21 mouse cellular contexts compared by ENCODE assay signal in genomic region chr4:59681383-59681782, GRCm38 (mm10). TPM values are rescaled to one million over a fixed set of nuclear protein-coding genes. Genes with fewer than 3 reads are reported as not detected.
DNase-seq lines count a peak whose midpoint lies in the region; ATAC-seq and TF ChIP-seq lines count a peak whose summit lies in the region.
"Had no signal": no experiment of that assay in that cellular context is flagged by ENCODE, and none has a peak within 500 bp of the region (broad histone marks: within the 10 kb centered on the region; RNA-seq: fewer than 3 reads in every experiment).

No protein-coding gene starts in this region.

- H3K4me3 ChIP-seq in MEL (ENCODE audit: control insufficient read depth in 1 of 2, insufficient read depth in 1 of 2, low read depth in 2 of 2, low read length in 2 of 2), result peak overlapping the region in 1 of 2 experiments; percentile 21; a peak in 1 of 4 replicates
- H3K4me3 ChIP-seq in liver, embryonic 14.5 days (ENCODE audit: insufficient read depth in 1 of 2, low read depth in 2 of 2, low read length in 2 of 2), result peak overlapping the region in 1 of 2 experiments; percentile 10; a peak in 1 of 4 replicates
- H3K4me3 ChIP-seq: embryonic facial prominence, embryonic 12.5 days; forebrain, embryonic 13.5 days; heart, embryonic 10.5 days; hindbrain, embryonic 12.5 days had no signal

- TF ChIP-seq POLR2A in MEL (IDR thresholded peaks at IDR 0.05; ENCODE audit: control insufficient read depth in 1 of 2, insufficient read depth in 1 of 2, low read depth in 1 of 2, low read length in 2 of 2, poor library complexity in 1 of 2), result no peak

- WGBS in liver, embryonic 14.5 days (ENCODE audit: insufficient replicate concordance), result 26% methylated on average over 1 of the region's 1 CpGs

- peak overlapping the region; percentile 44 for H3K27ac ChIP-seq in MEL (ENCODE audit: control insufficient read depth, low read depth, low read length)
- peak overlapping the region; percentile 56 for H3K27ac ChIP-seq in liver, embryonic 14.5 days
- H3K27ac ChIP-seq: embryonic facial prominence, embryonic 12.5 days; forebrain, embryonic 13.5 days; heart, embryonic 10.5 days; hindbrain, embryonic 12.5 days had no signal

- peak; percentile 54 for DNase-seq in MEL (ENCODE audit: low read depth, low spot score)
- peak; percentile 31 for DNase-seq in liver
- peak in 1 of 3 experiments; percentile 36 for DNase-seq in liver, embryonic 14.5 days (ENCODE audit: low read depth in 3 of 3, low spot score in 3 of 3)
- DNase-seq in adrenal gland, postnatal 25 days, result no peak
- no peak for DNase-seq in right cerebral cortex, postnatal 4 days
- DNase-seq in left cerebral cortex, adult 8-10 months (ENCODE audit: low spot score in 2 of 2), result no peak
- DNase-seq: adrenal gland, adult 2 months; adrenal gland, postnatal 36 days; cerebellum, postnatal 10 days; forebrain, postnatal 0 days; gastrocnemius, postnatal 36 days; heart, postnatal 10 days; heart, postnatal 4 days had no signal

- H3K27me3 ChIP-seq in MEL (ENCODE audit: control insufficient read depth in 1 of 2, insufficient read depth in 2 of 2, low read length in 2 of 2), result no peaks in the 10 kb centered on the region
- no peaks in the 10 kb centered on the region for H3K27me3 ChIP-seq in liver, embryonic 14.5 days (ENCODE audit: control insufficient read depth, insufficient read depth, low read length)
- H3K27me3 ChIP-seq: embryonic facial prominence, embryonic 12.5 days; forebrain, embryonic 13.5 days; hindbrain, embryonic 12.5 days; Patski had no signal

- no peak overlapping the region for H3K9ac ChIP-seq in MEL (ENCODE audit: control insufficient read depth, low read depth, low read length, poor library complexity, severe bottlenecking)
- H3K9ac ChIP-seq in liver, embryonic 14.5 days (replicated peaks), result peak overlapping the region; percentile 23
- H3K9ac ChIP-seq: embryonic facial prominence, embryonic 12.5 days; forebrain, embryonic 13.5 days; forebrain, postnatal 0 days; hindbrain, embryonic 12.5 days had no signal

- H3K4me2 ChIP-seq in liver, embryonic 14.5 days (ENCODE audit: low read depth), result peak overlapping the region; percentile 56
- H3K4me2 ChIP-seq: embryonic facial prominence, embryonic 12.5 days; forebrain, embryonic 13.5 days; hindbrain, embryonic 12.5 days had no signal

- H3K79me2 ChIP-seq in MEL (ENCODE audit: control insufficient read depth, insufficient read depth, low read length, poor library complexity), result no peaks in the 10 kb centered on the region

- TF ChIP-seq RAD21 in MEL (IDR thresholded peaks at IDR 0.05; ENCODE audit: low read depth, low read length), result no peak

- TF ChIP-seq EP300 in MEL (IDR thresholded peaks at IDR 0.05; ENCODE audit: low read depth in 1 of 2, low read length in 2 of 2), result peak; percentile 71 to 72
- peak; percentile 50 for TF ChIP-seq EP300 in liver, embryonic 14.5 days (IDR thresholded peaks at IDR 0.05; ENCODE audit: low read depth)

- peaks cover 0 to 44% of the 10 kb centered on the region in 2 experiments; a peak in 2 of 4 replicates for H3K36me3 ChIP-seq in MEL (ENCODE audit: control insufficient read depth in 1 of 2, insufficient read depth in 2 of 2, low read length in 2 of 2)
- no peaks in the 10 kb centered on the region for H3K36me3 ChIP-seq in liver, embryonic 14.5 days (replicated peaks; ENCODE audit: control insufficient read depth, insufficient read depth, low read depth)
- H3K36me3 ChIP-seq: embryonic facial prominence, embryonic 12.5 days; heart, embryonic 10.5 days; hindbrain, embryonic 12.5 days had no signal

- peaks cover 33 to 36% of the 10 kb centered on the region in 2 experiments for H3K4me1 ChIP-seq in MEL (ENCODE audit: control insufficient read depth in 1 of 2, insufficient read depth in 2 of 2, low read length in 2 of 2)
- peaks cover 39% of the 10 kb centered on the region in 2 experiments for H3K4me1 ChIP-seq in liver, embryonic 14.5 days (replicated peaks; ENCODE audit: control insufficient read depth in 2 of 2, insufficient read depth in 2 of 2, low read length in 1 of 2)
- H3K4me1 ChIP-seq: embryonic facial prominence, embryonic 12.5 days had no signal

- peak; percentile 70; the same call in 1 of the 2 replicates for ATAC-seq in liver, embryonic 14.5 days (ENCODE audit: insufficient read depth)
- peak; percentile 61 for ATAC-seq in megakaryocyte progenitor cell, adult 5-6 weeks (replicated peaks; ENCODE audit: poor library complexity)
- ATAC-seq: activated CD4-positive, CD25-positive, alpha-beta regulatory T cell, adult 4 months; forebrain, embryonic 13.5 days; forebrain, postnatal 0 days; hindbrain, embryonic 16.5 days; Patski had no signal

- no peaks in the 10 kb centered on the region for H3K9me3 ChIP-seq in MEL (replicated peaks; ENCODE audit: insufficient read depth, low read length)
- H3K9me3 ChIP-seq in liver, embryonic 14.5 days (ENCODE audit: control insufficient read depth, low read length), result no peaks in the 10 kb centered on the region
- H3K9me3 ChIP-seq: embryonic facial prominence, embryonic 12.5 days; forebrain, embryonic 13.5 days; heart, embryonic 10.5 days; hindbrain, embryonic 12.5 days had no signal

- no peak for TF ChIP-seq CTCF in MEL (IDR thresholded peaks at IDR 0.05 in 2 of 3, conservative IDR thresholded peaks at IDR 0.05 in 1 of 3; ENCODE audit: control insufficient read depth in 1 of 3, insufficient read depth in 1 of 3, low read depth in 2 of 3, low read length in 3 of 3, poor library complexity in 1 of 3, severe bottlenecking in 1 of 3)
- TF ChIP-seq CTCF in liver, embryonic 14.5 days (IDR thresholded peaks at IDR 0.05; ENCODE audit: low read depth), result no peak

TF ChIP-seq in MEL, 35 proteins besides CTCF, POLR2A, EP300 and RAD21 (continues in another document):
- TF ChIP-seq ETS1 (IDR thresholded peaks at IDR 0.05; ENCODE audit: low read depth, low read length) (peak; percentile 60), MEF2A (IDR thresholded peaks at IDR 0.05; ENCODE audit: extremely low read depth, insufficient replicate concordance, low read depth, low read length, poor library complexity, severe bottlenecking) (no peak), ELF1 (IDR thresholded peaks at IDR 0.05; ENCODE audit: low read depth, low read length) (no peak), CHD1 (IDR thresholded peaks at IDR 0.05; ENCODE audit: low read depth, low read length) (no peak), GATA1 (IDR thresholded peaks at IDR 0.05; ENCODE audit: low read depth, low read length) (peak; percentile 84), TBP (IDR thresholded peaks at IDR 0.05; ENCODE audit: low read depth, low read length) (peak; percentile 50; the same call in 1 of the 2 replicates), ZC3H11A (IDR thresholded peaks at IDR 0.05; ENCODE audit: low read depth, low read length) (no peak), SMC3 (IDR thresholded peaks at IDR 0.05; ENCODE audit: low read depth, low read length) (no peak), POLR2AphosphoS2 (IDR thresholded peaks at IDR 0.05; ENCODE audit: low read length) (no peak), USF2 (IDR thresholded peaks at IDR 0.05; ENCODE audit: borderline replicate concordance in 1 of 2, insufficient read depth in 1 of 2, low read depth in 1 of 2, low read length in 2 of 2) (no peak), TCF12 (IDR thresholded peaks at IDR 0.05; ENCODE audit: low read depth, low read length) (peak; percentile 59), MAZ (IDR thresholded peaks at IDR 0.05; ENCODE audit: low read depth, low read length) (peak; percentile 52; the same call in 1 of the 2 replicates), ZMIZ1 (IDR thresholded peaks at IDR 0.05; ENCODE audit: low read depth, low read length) (no peak), MAX (IDR thresholded peaks at IDR 0.05; ENCODE audit: low read length) (no peak), MAFK (IDR thresholded peaks at IDR 0.05; ENCODE audit: borderline replicate concordance, low read depth, low read length) (no peak), UBTF (IDR thresholded peaks at IDR 0.05; ENCODE audit: borderline replicate concordance, insufficient read depth, low read depth, low read length) (no peak), HCFC1 (IDR thresholded peaks at IDR 0.05; ENCODE audit: low read depth, low read length) (no peak), JUND (IDR thresholded peaks at IDR 0.05; ENCODE audit: low read depth, low read length) (no peak), MYB (IDR thresholded peaks at IDR 0.05; ENCODE audit: low read depth, low read length) (no peak), USF1 (IDR thresholded peaks at IDR 0.05; ENCODE audit: low read depth, low read length) (no peak), GABPA (IDR thresholded peaks at IDR 0.05; ENCODE audit: low read depth, low read length) (no peak), SIN3A (IDR thresholded peaks at IDR 0.05; ENCODE audit: low read length) (no peak), ZKSCAN1 (IDR thresholded peaks at IDR 0.05; ENCODE audit: low read depth, low read length) (no peak), POLR2AphosphoS5 (IDR thresholded peaks at IDR 0.05; ENCODE audit: borderline replicate concordance, low read depth, low read length) (no peak), MXI1 (IDR thresholded peaks at IDR 0.05; ENCODE audit: low read depth, low read length) (no peak), E2F4 (IDR thresholded peaks at IDR 0.05; ENCODE audit: borderline replicate concordance, low read depth, low read length) (no peak), KAT2A (conservative IDR thresholded peaks at IDR 0.05; ENCODE audit: low read depth, low read length) (no peak), RCOR1 (IDR thresholded peaks at IDR 0.05; ENCODE audit: low read depth, low read length) (peak; percentile 50; the same call in 1 of the 2 replicates), TAL1 (IDR thresholded peaks at IDR 0.05; ENCODE audit: low read length) (no peak), NELFE (IDR thresholded peaks at IDR 0.05; ENCODE audit: low read depth, low read length) (no peak), BHLHE40 (IDR thresholded peaks at IDR 0.05; ENCODE audit: borderline replicate concordance, low read depth, low read length) (no peak), NRF1 (IDR thresholded peaks at IDR 0.05; ENCODE audit: insufficient read depth, low read depth, low read length, poor library complexity, severe bottlenecking) (no peak)

RNA-seq across cellular contexts. Expression of gene E130308A19Rik, which starts 55.4 kb away (rescaled TPM):
- 4.0 and 5.6 TPM in 2 replicates for total RNA-seq in MEL (2012; rRNA removed)
- polyA plus RNA-seq in MEL (2012; ENCODE audit: insufficient read depth in 1 of 2, insufficient read length in 2 of 2, low read depth in 1 of 2, low replicate concordance in 2 of 2, missing spikeins in 1 of 2), result 10 to 100 TPM in 1 of 2 experiments, not detected in 1; 12.5 TPM
- 2.7 and 2.8 TPM in 2 replicates for polyA plus RNA-seq in liver, embryonic 14.5 days (2012; rRNA removed)
- 5.7 and 6.3 TPM in 2 replicates for polyA plus RNA-seq in liver, embryonic 14.5 days (2014; fragmentation: Nextera tagmentation; extraction: Ambion mirVana)
- 8.1 and 9.2 TPM in 2 replicates for total RNA-seq in megakaryocyte progenitor cell, adult 5-6 weeks (2015)
- total RNA-seq in megakaryocyte progenitor cell, adult 5-6 weeks (2017), result 4.2 and 6.8 TPM in 2 replicates
- 19.8 and 21.0 TPM in 2 replicates for total RNA-seq in adrenal gland, postnatal 25 days (2021)
- total RNA-seq in left cerebral cortex, adult 8-10 months (2022), result 10 to 100 TPM; 12.3 to 14.2 (median 13.2) TPM

Comparison
In these comparisons a context has a peak if more than half of its experiments do, and no peak if none do; other contexts are left out.
1. DNase-seq: peak in MEL (single experiment) and liver (single experiment); none in adrenal gland, postnatal 25 days (single experiment), right cerebral cortex, postnatal 4 days (single experiment) and left cerebral cortex, adult 8-10 months (0 of 2).